16 mouse cellular contexts compared by ENCODE assay signal in genomic region chr5:29708258-29708657, GRCm38 (mm10). TPM values are rescaled to one million over a fixed set of nuclear protein-coding genes. Genes with fewer than 3 reads are reported as not detected.
DNase-seq lines count a peak whose midpoint lies in the region; ATAC-seq and TF ChIP-seq lines count a peak whose summit lies in the region.
"Had no signal": no experiment of that assay in that cellular context is flagged by ENCODE, and none has a peak within 500 bp of the region (broad histone marks: within the 10 kb centered on the region; RNA-seq: fewer than 3 reads in every experiment).

No protein-coding gene starts in this region.

- no peak for TF ChIP-seq CTCF in kidney, adult 2 months (conservative IDR thresholded peaks at IDR 0.05; ENCODE audit: insufficient read depth, insufficient read length, low read depth, low read length)
- TF ChIP-seq CTCF in Patski (IDR thresholded peaks at IDR 0.05): no peak

- no peaks in the 10 kb centered on the region for H3K4me1 ChIP-seq in kidney, embryonic 14.5 days (ENCODE audit: control insufficient read depth, insufficient read depth, low read length)
- H3K4me1 ChIP-seq in kidney, adult 2 months (ENCODE audit: control insufficient read depth, insufficient read depth, low read length): no peaks in the 10 kb centered on the region
- H3K4me1 ChIP-seq: heart, embryonic 12.5 days; hindbrain, embryonic 13.5 days had no signal

- H3K27me3 ChIP-seq in kidney, embryonic 14.5 days (ENCODE audit: control insufficient read depth, insufficient read depth, low read length): no peaks in the 10 kb centered on the region
- no peaks in the 10 kb centered on the region for H3K27me3 ChIP-seq in kidney, adult 2 months (replicated peaks; ENCODE audit: control insufficient read depth, insufficient read depth, low read length)
- H3K27me3 ChIP-seq in Patski (no peaks in the 10 kb centered on the region), myocyte (ENCODE audit: control insufficient read depth, insufficient read depth, insufficient read length) (no peaks in the 10 kb centered on the region)
- H3K27me3 ChIP-seq: CH12.LX; embryonic facial prominence, embryonic 12.5 days; heart, embryonic 12.5 days; hindbrain, embryonic 13.5 days had no signal

- H3ac ChIP-seq in myocyte (ENCODE audit: control insufficient read depth, insufficient read length): no peak overlapping the region

- H3K36me3 ChIP-seq in kidney, embryonic 14.5 days (ENCODE audit: control insufficient read depth, insufficient read depth, low read length): no peaks in the 10 kb centered on the region
- H3K36me3 ChIP-seq in kidney, adult 2 months (ENCODE audit: control insufficient read depth, insufficient read depth, low read length): no peaks in the 10 kb centered on the region
- no peaks in the 10 kb centered on the region for H3K36me3 ChIP-seq in myocyte (ENCODE audit: control insufficient read depth, insufficient read depth)
- H3K36me3 ChIP-seq: embryonic facial prominence, embryonic 12.5 days; heart, embryonic 12.5 days; hindbrain, embryonic 13.5 days had no signal

- CTCF ChIA-PET in Patski (lab: Charles Lee): interaction anchor here (1.2 kb wide), 1 partner anchor 30 kb away, joined by 3 read pairs; no protein-coding TSS in a partner anchor

- no peak overlapping the region for H3K4me3 ChIP-seq in kidney, embryonic 14.5 days (ENCODE audit: low read length)
- no peak overlapping the region for H3K4me3 ChIP-seq in kidney, adult 2 months (ENCODE audit: insufficient read depth, low read depth, low read length)
- H3K4me3 ChIP-seq in myocyte: no peak overlapping the region
- H3K4me3 ChIP-seq: embryonic facial prominence, embryonic 12.5 days; heart, embryonic 12.5 days; hindbrain, embryonic 13.5 days had no signal

- peak; percentile 43; the same call in 1 of the 2 replicates for ATAC-seq in kidney, embryonic 14.5 days (ENCODE audit: low FRiP score, low TSS enrichment)
- ATAC-seq in Patski: peak; percentile 74
- ATAC-seq in megakaryocyte, adult 5-6 weeks (ENCODE audit: poor library complexity, severe bottlenecking): no peak

- no peak overlapping the region for H3K4me2 ChIP-seq in kidney, embryonic 14.5 days (replicated peaks; ENCODE audit: low read depth, low read length)
- peak overlapping the region; percentile 44 for H3K4me2 ChIP-seq in myocyte (ENCODE audit: low read depth)
- H3K4me2 ChIP-seq: embryonic facial prominence, embryonic 12.5 days; heart, embryonic 12.5 days; hindbrain, embryonic 13.5 days had no signal

- POLR2A ChIA-PET in Patski (lab: Charles Lee): no interaction called here

- no peak for TF ChIP-seq POLR2A in kidney, adult 2 months (IDR thresholded peaks at IDR 0.05; ENCODE audit: low read depth, low read length)
- no peak for TF ChIP-seq POLR2A in myocyte (IDR thresholded peaks at IDR 0.05; ENCODE audit: insufficient read length, low read depth)

- in situ Hi-C loops in Patski (cut with MboI; ENCODE audit: low pct_unique_long_range_greater_than_20kb): no loop called here

- WGBS in kidney, embryonic 14.5 days: 13% methylated on average over 5 of the region's 5 CpGs
- WGBS in kidney, adult 2 months: 14% methylated on average over 5 of the region's 5 CpGs

- intact Hi-C loops in left cerebral cortex, postnatal 25 days (cut with DNase I): no loop called here

- H3K9me3 ChIP-seq in kidney, embryonic 14.5 days (ENCODE audit: control insufficient read depth, low read length): no peaks in the 10 kb centered on the region
- H3K9me3 ChIP-seq: embryonic facial prominence, embryonic 12.5 days; heart, embryonic 12.5 days; hindbrain, embryonic 13.5 days had no signal

- no peaks in the 10 kb centered on the region for H3K79me2 ChIP-seq in myocyte (ENCODE audit: control insufficient read depth, insufficient read depth)

- no peak overlapping the region for H3K9ac ChIP-seq in kidney, embryonic 14.5 days (ENCODE audit: low read depth, low read length)
- H3K9ac ChIP-seq: embryonic facial prominence, embryonic 12.5 days; heart, embryonic 12.5 days; hindbrain, embryonic 13.5 days had no signal

- no peak overlapping the region for H3K27ac ChIP-seq in kidney, embryonic 14.5 days (ENCODE audit: low read depth, low read length)
- H3K27ac ChIP-seq in kidney, adult 2 months (ENCODE audit: insufficient read depth, low read depth, low read length): no peak overlapping the region
- H3K27ac ChIP-seq: embryonic facial prominence, embryonic 12.5 days; hindbrain, embryonic 13.5 days had no signal

- DNase-seq in kidney, adult 2 months: no peak
- DNase-seq in Patski (ENCODE audit: low read depth, low spot score): peak; percentile 66
- DNase-seq in forelimb bud, embryonic 11.5 days (ENCODE audit: low read depth, low spot score): peak; percentile 56
- no peak for DNase-seq in cerebellum, adult 11 months
- DNase-seq in left cerebral cortex, postnatal 25 days (ENCODE audit: low spot score in 2 of 2): no peak
- DNase-seq: kidney, postnatal 25 days; thymus, postnatal 14 days had no signal

TF ChIP-seq in myocyte, 11 proteins besides CTCF, POLR2A, EP300 and RAD21:
- TF ChIP-seq USF1 (IDR thresholded peaks at IDR 0.05; ENCODE audit: low read depth): peak; percentile 60
- peak; percentile 47; the same call in 1 of the 2 replicates for TF ChIP-seq CEBPB (IDR thresholded peaks at IDR 0.05; ENCODE audit: insufficient read depth, poor library complexity, severe bottlenecking)
- TF ChIP-seq MYOD1 (IDR thresholded peaks at IDR 0.05; ENCODE audit: control insufficient read depth in 1 of 3, insufficient read length in 2 of 3, low read depth in 2 of 3): no peak

RNA-seq across cellular contexts. Expression of gene Dnajb6, which starts 27.2 kb away (rescaled TPM):
- polyA plus RNA-seq in kidney, embryonic 14.5 days (2014; fragmentation: Nextera tagmentation; extraction: Ambion mirVana): 130 and 141 TPM in 2 replicates
- 49.8 and 58.7 TPM in 2 replicates for polyA plus RNA-seq in kidney, adult 2 months (2012; rRNA removed)
- 136 TPM for polyA plus RNA-seq in Patski (2021)
- 75.2 TPM for polyA plus RNA-seq in myocyte (2012; fragmentation: generic; extraction: Trizol)
- total RNA-seq in left cerebral cortex, postnatal 25 days (2021): 100 to 1,000 TPM; 165 to 179 TPM
- 141 and 161 TPM in 2 replicates for total RNA-seq in megakaryocyte, adult 5-6 weeks (2015)
- 157 and 169 TPM in 2 replicates for total RNA-seq in megakaryocyte, adult 5-6 weeks (2017)

RNA-seq across cellular contexts. Expression of gene Gm5129, which starts 27.5 kb away (rescaled TPM):
- not detected in 2 replicates for polyA plus RNA-seq in kidney, embryonic 14.5 days (2014; fragmentation: Nextera tagmentation; extraction: Ambion mirVana)
- not detected in 2 replicates for polyA plus RNA-seq in kidney, adult 2 months (2012; rRNA removed)
- not detected for polyA plus RNA-seq in Patski (2021)
- polyA plus RNA-seq in myocyte (2012; fragmentation: generic; extraction: Trizol): 0.40 TPM
- total RNA-seq in left cerebral cortex, postnatal 25 days (2021): 1 to 10 TPM in 1 of 2 experiments, not detected in 1; 2.0 TPM
- total RNA-seq in megakaryocyte, adult 5-6 weeks (2015): 6.0 and 6.2 TPM in 2 replicates
- total RNA-seq in megakaryocyte, adult 5-6 weeks (2017): 4.4 TPM in 1 of 2 replicates, not detected in the other
- total RNA-seq: left cerebral cortex, postnatal 10 days had no signal
- polyA plus RNA-seq: embryonic facial prominence, embryonic 12.5 days; frontal cortex, adult 2 months; heart, embryonic 12.5 days; hindbrain, embryonic 13.5 days had no signal

Comparison
In these comparisons a context has a peak if more than half of its experiments do, and no peak if none do; other contexts are left out.
1. DNase-seq: peak in Patski (single experiment) and forelimb bud, embryonic 11.5 days (single experiment); none in kidney, adult 2 months (single experiment), cerebellum, adult 11 months (single experiment) and left cerebral cortex, postnatal 25 days (0 of 2).